Mouse (Mus musculus) stomach, embryonic 15.5 days (tissue): ENCODE results near the gene Efna1. TPM values are rescaled to one million over a fixed set of nuclear protein-coding genes. Genes with fewer than 3 reads are reported as not detected.

ENCODE experiments used
- ATAC-seq: fragments of 200-750 bp; cut with Nextera tagmentation; 2 replicates; pipeline ENCODE4 v1.8.0; 2017; ENCODE audit warnings: low read depth, moderate number of reproducible peaks, moderate TSS enrichment; ENCODE audit not compliant: insufficient read depth, low FRiP score
- H3K27ac ChIP-seq: fragments of 300-500 bp; sonication (generic); 2 replicates; pipeline ENCODE4 v1.5.1; 2015; ENCODE audit warnings: mild to moderate bottlenecking, inconsistent platforms
- H3K27me3 ChIP-seq: fragments of 300-500 bp; sonication (generic); replicated peaks from 2 replicates; pipeline ENCODE4 v1.6.1; 2015; ENCODE audit warnings: inconsistent platforms
- H3K36me3 ChIP-seq: fragments of 300-500 bp; sonication (generic); 2 replicates; pipeline ENCODE4 v1.6.1; 2015; ENCODE audit warnings: inconsistent platforms
- H3K4me1 ChIP-seq: fragments of 300-500 bp; sonication (generic); 2 replicates; pipeline ENCODE4 v1.6.1; 2015; ENCODE audit warnings: inconsistent platforms
- H3K4me2 ChIP-seq: fragments of 300-500 bp; sonication (generic); 2 replicates; pipeline ENCODE4 v1.6.1; 2015; ENCODE audit warnings: mild to moderate bottlenecking, inconsistent platforms
- H3K4me3 ChIP-seq: fragments of 300-500 bp; sonication (generic); replicated peaks from 2 replicates; pipeline ENCODE4 v1.5.1; 2015; ENCODE audit warnings: inconsistent platforms
- H3K9ac ChIP-seq: fragments of 300-500 bp; sonication (generic); 2 replicates; pipeline ENCODE4 v1.6.1; 2015; ENCODE audit warnings: inconsistent platforms
- H3K9me3 ChIP-seq: fragments of 300-500 bp; sonication (generic); 2 replicates; pipeline ENCODE4 v1.6.1; 2016; ENCODE audit warnings: inconsistent platforms
- WGBS: fragments of 180-500 bp; shearing (Covaris S2); methylation state at CpG from one replicate; pipeline ENCODE4 v1.1.7; 2015; 5-methylcytosine and 5-hydroxymethylcytosine counted together
- polyA plus RNA-seq: library from polyadenylated mRNA; unstranded; fragments of >200 nt; fragmentation: Nextera tagmentation; extraction: Ambion mirVana; gene quantifications from 2 replicates; pipeline ENCODE4 v1.2.1, GENCODE M21; 2015

The Efna1 gene
- polyA plus RNA-seq, 1 experiment from 2014 or later: 41.4 TPM

GRCm38 (mm10) chr3:89304440-89304839 is 23.5 kb upstream of the Efna1 start:
- ATAC-seq: no peak
- Histone ChIP-seq H3K36me3 (no peaks in the 10 kb centered on the region), H3K4me1 (0 out of 2 replicates have a peak, but pooled peaks cover 2% of the 10 kb centered on the region), H3K9me3 (no peaks in the 10 kb centered on the region), H3K27me3 (no peaks in the 10 kb centered on the region), H3K4me3 (no peak overlapping the region), H3K9ac (no peak overlapping the region), H3K27ac (no peak overlapping the region), H3K4me2 (no peak overlapping the region)
- WGBS: 53% methylated on average over 6 of the region's 6 CpGs

- Histone ChIP-seq H3K9me3 (no peaks in the 10 kb centered on the region), H3K4me3 (no peak overlapping the region), H3K4me1 (no peaks in the 10 kb centered on the region), H3K36me3 (no peaks in the 10 kb centered on the region), H3K27me3 (no peaks in the 10 kb centered on the region), H3K9ac (no peak overlapping the region), H3K27ac (no peak overlapping the region), H3K4me2 (peak overlapping the region; percentile 56; the same call in 1 of the 2 replicates)
- 67% methylated on average over 2 of the region's 2 CpGs for WGBS
- ATAC-seq: no peak
Observed at GRCm38 (mm10) chr3:89300514-89300913, 19.6 kb upstream of the Efna1 start.

GRCm38 (mm10) chr3:89300071-89300470 is 19.1 kb upstream of the Efna1 start:
- WGBS: 29% methylated on average over 1 of the region's 1 CpGs

GRCm38 (mm10) chr3:89299499-89299898 is 18.6 kb upstream of the Efna1 start:
- no peaks in the 10 kb centered on the region for H3K36me3 ChIP-seq
- WGBS: 2% methylated on average over 14 of the region's 14 CpGs
- peak overlapping the region; percentile 56 for H3K4me2 ChIP-seq
- H3K4me3 ChIP-seq: peak overlapping the region; percentile 20
- no peaks in the 10 kb centered on the region for H3K4me1 ChIP-seq
- ATAC-seq: no peak
- H3K9ac ChIP-seq: no peak overlapping the region
- no peaks in the 10 kb centered on the region for H3K27me3 ChIP-seq
- no peak overlapping the region for H3K27ac ChIP-seq
- no peaks in the 10 kb centered on the region for H3K9me3 ChIP-seq

More at GRCm38 (mm10) chr3:89300071-89300470, 19.1 kb upstream of the Efna1 start:
- Histone ChIP-seq H3K27me3 (no peaks in the 10 kb centered on the region), H3K9ac (no peak overlapping the region), H3K36me3 (no peaks in the 10 kb centered on the region), H3K9me3 (no peaks in the 10 kb centered on the region), H3K4me2 (peak overlapping the region; percentile 56), H3K4me1 (no peaks in the 10 kb centered on the region), H3K4me3 (peak overlapping the region; percentile 20; the same call in 1 of the 2 replicates), H3K27ac (no peak overlapping the region)
- no peak for ATAC-seq

GRCm38 (mm10) chr3:89298908-89299307 is 18.0 kb upstream of the Efna1 start:
- Histone ChIP-seq H3K9me3 (no peaks in the 10 kb centered on the region), H3K27me3 (no peaks in the 10 kb centered on the region), H3K9ac (no peak overlapping the region), H3K4me1 (no peaks in the 10 kb centered on the region), H3K27ac (no peak overlapping the region), H3K4me3 (no peak overlapping the region), H3K4me2 (no peak overlapping the region), H3K36me3 (no peaks in the 10 kb centered on the region)
- no peak for ATAC-seq
- WGBS: 80% methylated on average over 6 of the region's 6 CpGs

DNA sequence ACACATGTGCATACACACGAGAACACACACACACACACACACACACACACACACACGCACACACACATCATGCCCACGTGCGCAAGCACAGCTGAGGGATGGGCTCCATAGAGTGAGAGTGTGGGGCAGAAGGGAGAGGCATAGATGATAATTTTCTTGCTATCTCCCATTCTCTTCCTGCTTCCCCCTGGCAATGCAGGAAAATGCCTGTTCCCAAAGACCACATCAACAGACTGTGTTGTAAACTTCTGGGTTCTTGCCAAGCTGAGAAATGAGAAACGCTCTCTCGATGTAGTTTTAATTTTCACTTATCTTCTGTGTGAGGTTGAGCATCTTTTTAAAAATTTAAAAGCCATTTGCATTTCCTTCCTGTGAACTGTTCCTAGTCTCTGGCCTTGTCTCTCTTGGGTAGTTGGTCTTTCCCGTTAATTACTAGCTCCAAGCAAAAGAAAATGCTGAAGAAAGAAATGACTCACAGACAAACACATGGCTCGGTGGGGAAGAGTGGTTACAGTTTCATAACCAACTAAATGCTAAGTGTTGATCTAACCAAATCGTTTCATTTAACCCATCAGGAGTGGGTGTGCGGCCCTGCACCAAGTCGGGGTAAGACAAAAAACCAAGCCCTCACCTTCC is 15.9 kb upstream of the Efna1 start:
- no peaks in the 10 kb centered on the region for H3K9me3 ChIP-seq
- 75% methylated on average over 11 of the region's 11 CpGs for WGBS

GRCm38 (mm10) chr3:89295685-89296230 is 14.8 kb upstream of the Efna1 start:
- Histone ChIP-seq H3K9me3 (no peaks in the 10 kb centered on the region), H3K4me3 (no peak overlapping the region), H3K9ac (no peak overlapping the region), H3K27ac (no peak overlapping the region), H3K36me3 (no peaks in the 10 kb centered on the region), H3K4me1 (no peaks in the 10 kb centered on the region), H3K27me3 (no peaks in the 10 kb centered on the region), H3K4me2 (no peak overlapping the region)
- no peak for ATAC-seq
- WGBS: 78% methylated on average over 8 of the region's 8 CpGs

More for the DNA sequence above, 15.9 kb upstream of the Efna1 start:
- no peaks in the 10 kb centered on the region for H3K36me3 ChIP-seq
- no peaks in the 10 kb centered on the region for H3K4me1 ChIP-seq
- no peak overlapping the region for H3K4me2 ChIP-seq
- H3K27ac ChIP-seq: no peak overlapping the region
- no peak overlapping the region for H3K4me3 ChIP-seq
- no peak for ATAC-seq
- H3K27me3 ChIP-seq: no peaks in the 10 kb centered on the region
- no peak overlapping the region for H3K9ac ChIP-seq

GRCm38 (mm10) chr3:89294195-89294594 is 13.3 kb upstream of the Efna1 start:
- WGBS: 72% methylated on average over 5 of the region's 5 CpGs
- no peak overlapping the region for H3K4me2 ChIP-seq
- H3K36me3 ChIP-seq: no peaks in the 10 kb centered on the region
- no peak overlapping the region for H3K4me3 ChIP-seq
- no peak for ATAC-seq
- no peaks in the 10 kb centered on the region for H3K4me1 ChIP-seq
- no peaks in the 10 kb centered on the region for H3K9me3 ChIP-seq
- no peak overlapping the region for H3K9ac ChIP-seq
- H3K27me3 ChIP-seq: no peaks in the 10 kb centered on the region
- no peak overlapping the region for H3K27ac ChIP-seq

- 80% methylated on average over 11 of the region's 11 CpGs for WGBS
- no peaks in the 10 kb centered on the region for H3K27me3 ChIP-seq
- 0 out of 2 replicates have a peak, but pooled peaks cover 2% of the 10 kb centered on the region for H3K4me1 ChIP-seq
- H3K4me2 ChIP-seq: no peak overlapping the region
- no peaks in the 10 kb centered on the region for H3K36me3 ChIP-seq
- 0 out of 2 replicates have a peak, but pooled peaks have one; percentile 20 for ATAC-seq
- H3K9ac ChIP-seq: no peak overlapping the region
- H3K4me3 ChIP-seq: no peak overlapping the region
- no peaks in the 10 kb centered on the region for H3K9me3 ChIP-seq
- H3K27ac ChIP-seq: no peak overlapping the region
Observed at GRCm38 (mm10) chr3:89293247-89293918, 12.4 kb upstream of the Efna1 start.

GRCm38 (mm10) chr3:89292303-89292702 is 11.4 kb upstream of the Efna1 start:
- H3K27me3 ChIP-seq: no peaks in the 10 kb centered on the region
- no peak overlapping the region for H3K4me2 ChIP-seq
- no peak overlapping the region for H3K4me3 ChIP-seq
- ATAC-seq: no peak
- no peak overlapping the region for H3K27ac ChIP-seq
- no peak overlapping the region for H3K9ac ChIP-seq
- H3K9me3 ChIP-seq: no peaks in the 10 kb centered on the region
- WGBS: 58% methylated on average over 5 of the region's 5 CpGs
- 0 out of 2 replicates have a peak, but pooled peaks cover 4% of the 10 kb centered on the region for H3K4me1 ChIP-seq
- no peaks in the 10 kb centered on the region for H3K36me3 ChIP-seq

DNA sequence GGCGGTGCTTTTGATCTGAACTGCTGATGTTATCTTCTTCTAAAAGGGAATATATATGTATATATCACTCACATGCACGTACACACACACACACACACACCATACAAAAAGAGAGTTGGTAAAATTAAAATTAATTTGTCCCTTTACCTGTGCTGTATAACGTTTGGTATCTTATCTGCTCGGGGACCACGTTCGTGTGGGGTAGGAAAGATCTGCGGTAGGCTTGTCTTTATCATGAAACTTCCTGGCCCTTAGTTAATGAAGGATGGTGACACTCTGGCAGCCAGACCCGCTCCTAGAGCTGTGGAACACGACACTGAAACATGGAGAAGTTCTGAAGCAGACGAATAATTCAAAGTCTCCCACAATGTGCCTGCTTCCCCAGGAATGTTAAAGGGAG is 10.9 kb upstream of the Efna1 start:
- Histone ChIP-seq H3K36me3 (no peaks in the 10 kb centered on the region), H3K4me2 (no peak overlapping the region), H3K9me3 (no peaks in the 10 kb centered on the region), H3K4me3 (no peak overlapping the region), H3K27ac (no peak overlapping the region), H3K4me1 (0 out of 2 replicates have a peak, but pooled peaks cover 4% of the 10 kb centered on the region), H3K27me3 (no peaks in the 10 kb centered on the region), H3K9ac (no peak overlapping the region)
- no peak for ATAC-seq
- 47% methylated on average over 10 of the region's 10 CpGs for WGBS

GRCm38 (mm10) chr3:89288503-89288928 is 7.6 kb upstream of the Efna1 start:
- Histone ChIP-seq H3K9ac (no peak overlapping the region), H3K4me1 (0 out of 2 replicates have a peak, but pooled peaks cover 4% of the 10 kb centered on the region), H3K27ac (no peak overlapping the region), H3K27me3 (no peaks in the 10 kb centered on the region), H3K4me2 (no peak overlapping the region), H3K36me3 (no peaks in the 10 kb centered on the region), H3K4me3 (no peak overlapping the region), H3K9me3 (no peaks in the 10 kb centered on the region)
- 29% methylated on average over 7 of the region's 7 CpGs for WGBS
- no peak for ATAC-seq
